Mouse (Mus musculus) effector memory CD4-positive, alpha-beta T cell, adult 5 months (primary cell): ENCODE measurements around the gene Tmod4. TPM values are rescaled to one million over a fixed set of nuclear protein-coding genes. Genes with fewer than 3 reads are reported as not detected.

Experiments used
- polyA plus RNA-seq: library from polyadenylated mRNA; unstranded; fragments of 100-300 nt; shearing (Covaris generic); gene quantifications from one replicate; pipeline ENCODE4 v1.2.1, GENCODE M21; 2017

Tmod4 gene
- 0.66 TPM for polyA plus RNA-seq

DNA sequence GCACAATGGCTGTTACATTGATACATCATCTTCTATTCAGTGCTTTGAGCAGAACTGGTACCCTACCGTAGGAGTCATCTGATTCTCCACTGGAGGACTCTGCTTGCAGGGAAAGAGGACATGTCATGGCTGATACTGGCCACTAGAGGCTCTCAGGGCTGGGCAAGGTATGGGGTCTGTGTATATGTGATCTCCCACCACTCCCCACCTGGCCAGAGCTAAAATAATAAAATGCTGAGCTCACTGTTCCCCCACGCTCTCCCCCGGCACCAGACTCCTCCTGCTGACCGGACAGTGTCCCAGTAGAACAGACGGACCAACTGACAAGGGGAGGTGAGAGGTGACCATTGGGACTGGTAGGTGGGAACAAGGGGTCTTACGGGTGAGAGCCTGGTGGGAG lies at the start of gene Tmod4:
Gene Tmod4 (plus strand): TSS at position 231 of the 400 bp plus-strand sequence.

DNA sequence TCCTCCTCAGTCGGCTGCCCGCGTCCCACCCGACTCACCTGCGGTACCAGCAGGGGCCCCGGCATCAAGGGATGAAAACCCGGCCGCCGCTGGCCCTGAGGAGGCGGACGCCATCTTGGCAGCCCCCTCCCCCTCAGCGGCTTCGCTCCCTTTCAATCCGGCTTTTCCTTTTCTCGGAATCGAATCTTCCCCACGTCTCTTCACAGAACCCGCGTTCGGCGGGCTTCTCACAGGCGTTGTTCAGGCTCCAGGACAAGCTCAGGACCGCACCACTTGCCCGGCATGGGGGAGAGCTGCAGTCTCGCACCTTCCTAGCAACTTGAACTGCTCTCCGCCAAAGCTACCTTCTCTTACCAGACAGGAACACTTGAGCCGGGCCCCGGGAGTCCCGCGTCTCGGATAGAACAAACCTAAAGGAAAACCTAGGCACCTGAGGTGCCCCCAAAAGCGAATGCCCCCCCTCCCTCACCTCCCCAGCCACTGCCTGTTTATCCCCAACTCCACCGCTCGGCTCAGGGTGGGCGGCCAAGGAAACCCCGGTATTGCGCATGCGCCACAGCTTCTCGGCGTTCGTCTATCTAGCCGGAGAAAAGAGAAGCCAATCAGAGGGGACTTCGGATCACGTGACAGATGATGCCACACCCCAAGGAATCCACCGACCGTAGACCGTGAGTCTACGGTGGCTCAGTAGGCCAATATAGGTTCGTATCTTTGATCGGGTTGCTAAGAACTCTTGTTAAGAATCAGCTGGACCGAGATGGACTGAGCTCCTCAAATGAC lies 17.7 kb upstream of the Tmod4 start, which contains the start of gene Pip5k1a:
Gene Pip5k1a (minus strand): TSS at position 593 of the 780 bp plus-strand sequence.

DNA sequence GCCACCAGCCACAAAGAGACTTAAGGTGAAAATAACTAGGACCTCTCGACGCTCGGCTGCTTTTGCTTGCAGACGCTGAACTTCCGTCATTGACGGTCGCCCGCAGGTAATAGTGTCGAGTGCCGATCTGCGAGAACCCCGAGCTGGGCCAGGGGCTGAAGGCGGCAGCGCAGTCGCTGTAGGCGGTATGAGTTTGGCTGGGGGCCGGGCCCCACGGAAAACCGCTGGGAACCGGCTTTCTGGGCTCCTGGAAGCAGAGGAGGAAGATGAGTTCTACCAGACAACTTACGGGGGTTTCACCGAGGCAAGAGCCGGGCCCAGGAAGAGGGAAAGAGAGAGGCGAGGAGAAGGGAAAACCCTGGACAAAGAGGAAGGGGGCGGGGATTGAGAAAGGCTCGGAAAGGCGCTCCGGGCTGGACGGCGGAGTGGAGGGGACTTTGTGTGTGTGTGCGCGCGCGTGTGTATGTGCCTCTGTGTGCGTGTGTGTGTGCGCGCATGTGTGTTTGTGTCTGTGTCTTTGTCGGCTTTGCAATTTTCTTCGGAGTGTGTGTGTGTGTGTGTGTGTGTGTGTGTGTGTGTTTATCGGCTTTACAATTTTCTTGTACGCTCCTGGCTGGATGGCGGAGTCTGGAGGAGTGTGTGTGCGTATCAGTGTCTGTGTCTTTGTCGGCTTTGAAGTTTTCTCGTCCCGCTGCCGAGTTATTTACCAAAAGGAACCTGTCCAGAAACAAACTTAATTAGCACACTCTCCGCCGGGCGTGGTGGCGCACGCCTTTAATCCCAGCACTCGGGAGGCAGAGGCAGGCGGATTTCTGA lies 13.2 kb upstream of the Tmod4 start, which contains the start of gene Vps72:
Gene Vps72 (plus strand): TSS at position 112 of the 816 bp plus-strand sequence.

DNA sequence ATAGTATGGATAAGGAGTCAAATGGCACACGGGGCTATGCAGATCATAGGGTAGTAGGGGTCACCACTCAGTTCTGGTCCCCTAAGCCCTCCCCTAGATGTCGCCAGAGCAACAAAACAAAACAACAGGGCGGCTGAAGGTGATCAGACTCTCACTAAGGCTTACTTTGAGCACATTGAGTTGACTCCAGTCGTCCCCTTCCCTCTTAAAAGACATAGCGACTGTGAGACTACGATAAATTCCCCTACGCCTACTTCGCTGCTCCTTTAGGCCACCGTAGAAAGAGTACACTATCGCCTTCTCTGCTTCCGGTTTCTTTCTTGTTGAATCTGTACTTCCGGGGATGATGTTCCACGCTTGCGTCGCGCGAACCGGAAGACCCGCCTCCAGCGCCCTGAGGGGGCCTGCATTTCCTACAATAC lies 9.4 kb downstream of the Tmod4 start, which contains the start of the genes Scnm1 and Lysmd1:
Gene Scnm1 (minus strand): TSS at position 332 of the 422 bp plus-strand sequence.
Gene Lysmd1 (plus strand): TSS at position 409 of the 422 bp plus-strand sequence.

DNA sequence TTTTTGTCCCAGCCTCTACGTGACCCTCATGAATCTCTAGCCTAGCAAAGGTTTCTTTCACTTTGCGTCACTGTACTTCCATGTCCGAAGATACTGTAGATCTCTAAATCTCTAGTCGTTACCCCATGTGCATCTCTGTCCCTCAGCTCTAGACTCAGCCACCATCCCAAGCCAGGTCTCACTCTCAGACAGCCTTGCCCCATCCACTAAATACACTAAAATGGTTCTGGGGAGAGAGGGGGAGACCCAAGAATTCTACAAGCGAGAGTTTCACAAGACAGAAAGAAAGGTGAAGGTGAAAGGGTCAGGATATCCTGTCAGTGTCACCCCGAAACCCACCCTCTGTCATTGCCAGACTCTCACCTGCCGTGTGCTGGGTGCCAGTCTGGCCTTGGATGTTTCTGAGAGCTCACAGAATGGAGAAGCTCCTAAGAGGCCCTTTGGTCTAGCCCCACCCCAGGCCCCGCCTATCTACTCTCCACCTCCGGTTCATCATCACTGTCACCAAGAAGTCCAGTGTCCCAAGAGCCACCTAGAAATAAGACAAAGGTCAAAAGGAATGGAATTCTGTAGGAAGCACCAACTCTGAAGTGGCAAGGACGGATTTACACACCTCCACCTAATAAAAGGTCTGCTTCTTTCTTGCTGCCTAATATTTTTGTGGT lies 17.8 kb downstream of the Tmod4 start, which contains the start of gene Tnfaip8l2:
Gene Tnfaip8l2 (minus strand): TSS at position 409 of the 665 bp plus-strand sequence.

DNA sequence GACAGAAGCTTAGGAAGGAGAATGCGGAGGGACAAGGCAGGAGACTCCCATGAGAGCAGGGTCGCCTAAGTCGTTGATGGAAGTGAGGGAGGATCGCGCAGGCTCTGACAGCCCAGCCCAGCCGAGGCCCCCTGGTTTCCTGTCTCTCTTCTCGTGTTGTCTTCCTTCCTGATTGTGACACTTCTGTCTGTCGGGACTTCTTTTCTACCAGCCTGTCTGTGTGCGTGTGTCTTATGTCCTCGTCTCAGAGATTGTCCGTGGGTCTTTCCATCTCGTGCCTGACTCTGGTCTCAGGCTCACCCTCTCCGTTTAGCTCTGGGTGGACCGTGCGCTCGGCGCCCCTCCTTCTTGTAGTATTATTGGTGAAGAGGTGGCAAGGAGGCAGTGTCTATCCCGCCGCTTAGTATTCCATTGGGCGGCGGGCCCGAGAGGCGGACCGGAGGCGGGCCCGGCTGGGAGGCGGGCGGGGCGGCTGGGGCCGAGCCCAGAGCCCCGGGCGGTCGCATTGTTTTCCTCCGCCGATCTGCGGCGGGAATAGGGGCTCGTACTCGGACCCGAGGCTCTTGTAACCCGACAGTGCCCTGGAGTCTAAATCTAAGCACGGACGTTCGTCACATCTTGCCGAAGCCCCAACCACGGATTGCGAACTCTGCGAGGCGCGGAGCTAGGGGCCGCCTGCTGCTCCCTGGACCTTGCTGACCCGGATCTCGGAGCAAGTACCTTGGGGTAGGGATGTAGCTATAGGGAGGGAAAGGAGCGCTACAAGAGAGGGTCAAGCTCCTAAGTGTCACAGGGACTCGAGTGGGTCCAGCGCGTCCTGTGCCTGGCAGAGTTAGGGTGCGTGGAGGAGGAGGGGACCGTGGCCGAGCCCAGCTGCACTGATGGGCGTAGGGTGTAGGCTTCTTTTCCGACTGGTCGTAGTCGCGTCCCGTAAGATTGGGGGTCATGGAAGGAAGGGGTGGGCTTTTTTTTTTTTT lies 36.0 kb downstream of the Tmod4 start, which contains the start of gene Sema6c:
Gene Sema6c (plus strand): TSS at position 471 of the 977 bp plus-strand sequence.

Other genes starting within 250 kb of the Tmod4 start
- 249 TPM for gene Psmb4, start 237.5 kb upstream of the Tmod4 start, polyA plus RNA-seq
- not detected for gene Selenbp1, start 191.4 kb upstream of the Tmod4 start, polyA plus RNA-seq
- gene Rfx5, start 170.4 kb upstream of the Tmod4 start, polyA plus RNA-seq = 11.2 TPM
- 17.0 TPM for gene Pi4kb, start 149.7 kb upstream of the Tmod4 start, polyA plus RNA-seq
- 52.1 TPM for gene Zfp687, start 109.0 kb upstream of the Tmod4 start, polyA plus RNA-seq
- 264 TPM for gene Psmd4, start 81.9 kb upstream of the Tmod4 start, polyA plus RNA-seq
- 34.8 TPM for gene Pip5k1a, start 17.5 kb upstream of the Tmod4 start, polyA plus RNA-seq
- 81.8 TPM for gene Vps72, start 13.5 kb upstream of the Tmod4 start, polyA plus RNA-seq
- 70.8 TPM for gene Scnm1, start 9.5 kb downstream of the Tmod4 start, polyA plus RNA-seq
- 26.1 TPM for gene Lysmd1, start 9.6 kb downstream of the Tmod4 start, polyA plus RNA-seq
- 199 TPM for gene Tnfaip8l2, start 17.9 kb downstream of the Tmod4 start, polyA plus RNA-seq
- 1.1 TPM for gene Sema6c, start 36.0 kb downstream of the Tmod4 start, polyA plus RNA-seq
- gene Gabpb2, start 93.4 kb downstream of the Tmod4 start, polyA plus RNA-seq = 29.2 TPM
- gene Cdc42se1, start 104.3 kb downstream of the Tmod4 start, polyA plus RNA-seq = 249 TPM
- 5.8 TPM for gene Mllt11, start 107.7 kb downstream of the Tmod4 start, polyA plus RNA-seq
- 0.25 TPM for gene Gm128, start 117.1 kb downstream of the Tmod4 start, polyA plus RNA-seq
- gene Bnipl, start 126.7 kb downstream of the Tmod4 start, polyA plus RNA-seq = not detected
- gene Mindy1, start 156.9 kb downstream of the Tmod4 start, polyA plus RNA-seq = 17.1 TPM
- gene Prune1, start 157.6 kb downstream of the Tmod4 start, polyA plus RNA-seq = 5.5 TPM
- 0.67 TPM for gene Anxa9, start 182.7 kb downstream of the Tmod4 start, polyA plus RNA-seq
- gene Cers2, start 190.3 kb downstream of the Tmod4 start, polyA plus RNA-seq = 197 TPM
- gene Setdb1, start 232.7 kb downstream of the Tmod4 start, polyA plus RNA-seq = 24.2 TPM